Mouse (Mus musculus): ENCODE measurements around the gene Gm20388. TPM values are rescaled to one million over a fixed set of nuclear protein-coding genes. Genes with fewer than 3 reads are reported as not detected.
A peak's percentile ranks its signal among the peaks of the same experiment; 100 is the strongest.

The Gm20388 gene
- polyA plus RNA-seq, 1 experiment from 2014 or later, result not detected

GRCm38 (mm10) chr8:120228781-120229573 lies 318.3 kb downstream of the Gm20388 start:
- H3K9ac ChIP-seq (ENCODE audit: low read length), result peak overlapping the region; percentile 75
- peaks cover 61% of the 10 kb centered on the region for H3K4me1 ChIP-seq (replicated peaks; ENCODE audit: control insufficient read depth, insufficient read depth, low read length)
- ATAC-seq (ENCODE audit: low read depth), result peak; percentile 13; the same call in 1 of the 2 replicates

GRCm38 (mm10) chr8:120229574-120229916 lies 318.9 kb downstream of the Gm20388 start:
- H3K4me3 ChIP-seq (ENCODE audit: low read length), result peak overlapping the region; percentile 68
- 0% methylated on average over 22 of the region's 22 CpGs for WGBS
- no peaks in the 10 kb centered on the region for H3K36me3 ChIP-seq (ENCODE audit: control insufficient read depth, insufficient read depth, low read length)
- peaks cover 66% of the 10 kb centered on the region for H3K4me1 ChIP-seq (replicated peaks; ENCODE audit: control insufficient read depth, insufficient read depth, low read length)
- peak overlapping the region; percentile 75 for H3K9ac ChIP-seq (ENCODE audit: low read length)
- peak overlapping the region; percentile 97 for H3K4me2 ChIP-seq (ENCODE audit: low read depth, low read length)
- no peak overlapping the region for H3K27ac ChIP-seq (ENCODE audit: low read length)
- no peaks in the 10 kb centered on the region for H3K9me3 ChIP-seq (ENCODE audit: control insufficient read depth, low read length)
- peak; percentile 19 for ATAC-seq (ENCODE audit: low read depth)
- peaks cover 12% of the 10 kb centered on the region for H3K27me3 ChIP-seq (ENCODE audit: control insufficient read depth, insufficient read depth, low read depth, low read length)

More at GRCm38 (mm10) chr8:120228781-120229573, 318.3 kb downstream of the Gm20388 start:
- under 1% methylated on average over 104 of the region's 125 CpGs for whole genome bisulfite sequencing
- peak overlapping the region; percentile 97 for H3K4me2 ChIP-seq (ENCODE audit: low read depth, low read length)
- H3K4me3 ChIP-seq (ENCODE audit: low read length), result peak overlapping the region; percentile 68
- H3K36me3 ChIP-seq (ENCODE audit: control insufficient read depth, insufficient read depth, low read length), result no peaks in the 10 kb centered on the region
- no peak overlapping the region; the same call in 1 of the 2 replicates for H3K27ac ChIP-seq (ENCODE audit: low read length)
- H3K27me3 ChIP-seq (ENCODE audit: control insufficient read depth, insufficient read depth, low read depth, low read length), result peaks cover 12% of the 10 kb centered on the region
- no peaks in the 10 kb centered on the region for H3K9me3 ChIP-seq (ENCODE audit: control insufficient read depth, low read length)

GRCm38 (mm10) chr8:120230081-120230480 lies 319.4 kb downstream of the Gm20388 start:
- 9% methylated on average over 22 of the region's 22 CpGs for WGBS
- Histone ChIP-seq H3K4me2 (ENCODE audit: low read depth, low read length) (peak overlapping the region; percentile 97), H3K9me3 (ENCODE audit: control insufficient read depth, low read length) (no peaks in the 10 kb centered on the region), H3K9ac (ENCODE audit: low read length) (peak overlapping the region; percentile 75), H3K36me3 (ENCODE audit: control insufficient read depth, insufficient read depth, low read length) (peaks cover 2% of the 10 kb centered on the region; the same call in 1 of the 2 replicates), H3K4me3 (ENCODE audit: low read length) (peak overlapping the region; percentile 68), H3K27ac (ENCODE audit: low read length) (no peak overlapping the region), H3K4me1 (replicated peaks; ENCODE audit: control insufficient read depth, insufficient read depth, low read length) (peaks cover 71% of the 10 kb centered on the region), H3K27me3 (ENCODE audit: control insufficient read depth, insufficient read depth, low read depth, low read length) (peaks cover 12% of the 10 kb centered on the region)
- ATAC-seq (ENCODE audit: low read depth), result no peak

- H3K4me3 ChIP-seq (ENCODE audit: low read length), result peak overlapping the region; percentile 68
Observed at GRCm38 (mm10) chr8:120230715-120231614, 320.3 kb downstream of the Gm20388 start.

GRCm38 (mm10) chr8:120231870-120232269 lies 321.2 kb downstream of the Gm20388 start:
- Histone ChIP-seq H3K9ac (ENCODE audit: low read length) (peak overlapping the region; percentile 28; the same call in 1 of the 2 replicates), H3K4me2 (ENCODE audit: low read depth, low read length) (peak overlapping the region; percentile 97), H3K27me3 (ENCODE audit: control insufficient read depth, insufficient read depth, low read depth, low read length) (peaks cover 12% of the 10 kb centered on the region), H3K36me3 (ENCODE audit: control insufficient read depth, insufficient read depth, low read length) (peaks cover 4% of the 10 kb centered on the region), H3K27ac (ENCODE audit: low read length) (no peak overlapping the region), H3K4me3 (ENCODE audit: low read length) (peak overlapping the region; percentile 68), H3K4me1 (replicated peaks; ENCODE audit: control insufficient read depth, insufficient read depth, low read length) (peaks cover 68% of the 10 kb centered on the region), H3K9me3 (ENCODE audit: control insufficient read depth, low read length) (no peaks in the 10 kb centered on the region)
- ATAC-seq (ENCODE audit: low read depth), result no peak
- 57% methylated on average over 3 of the region's 3 CpGs for WGBS

More at GRCm38 (mm10) chr8:120230715-120231614, 320.3 kb downstream of the Gm20388 start:
- 35% methylated on average over 18 of the region's 18 CpGs for WGBS
- Histone ChIP-seq H3K4me1 (replicated peaks; ENCODE audit: control insufficient read depth, insufficient read depth, low read length) (peaks cover 71% of the 10 kb centered on the region), H3K9me3 (ENCODE audit: control insufficient read depth, low read length) (no peaks in the 10 kb centered on the region), H3K36me3 (ENCODE audit: control insufficient read depth, insufficient read depth, low read length) (peaks cover 4% of the 10 kb centered on the region), H3K9ac (ENCODE audit: low read length) (peak overlapping the region; percentile 75), H3K27ac (ENCODE audit: low read length) (no peak overlapping the region), H3K4me2 (ENCODE audit: low read depth, low read length) (peak overlapping the region; percentile 97), H3K27me3 (ENCODE audit: control insufficient read depth, insufficient read depth, low read depth, low read length) (peaks cover 12% of the 10 kb centered on the region)
- ATAC-seq (ENCODE audit: low read depth), result no peak

- no peak for ATAC-seq (ENCODE audit: low read depth)
- H3K4me2 ChIP-seq (ENCODE audit: low read depth, low read length), result peak overlapping the region; percentile 97
- peak overlapping the region; percentile 47 for H3K9ac ChIP-seq (ENCODE audit: low read length)
- H3K4me3 ChIP-seq (ENCODE audit: low read length), result peak overlapping the region; percentile 68
- H3K9me3 ChIP-seq (ENCODE audit: control insufficient read depth, low read length), result no peaks in the 10 kb centered on the region
- WGBS, result 48% methylated on average over 4 of the region's 4 CpGs
- H3K27ac ChIP-seq (ENCODE audit: low read length), result no peak overlapping the region
- peaks cover 4% of the 10 kb centered on the region for H3K36me3 ChIP-seq (ENCODE audit: control insufficient read depth, insufficient read depth, low read length)
- peaks cover 9% of the 10 kb centered on the region for H3K27me3 ChIP-seq (ENCODE audit: control insufficient read depth, insufficient read depth, low read depth, low read length)
- H3K4me1 ChIP-seq (replicated peaks; ENCODE audit: control insufficient read depth, insufficient read depth, low read length), result peaks cover 63% of the 10 kb centered on the region
Observed at GRCm38 (mm10) chr8:120232398-120232797, 321.8 kb downstream of the Gm20388 start.

GRCm38 (mm10) chr8:120232913-120233312 lies 322.3 kb downstream of the Gm20388 start:
- Histone ChIP-seq H3K27ac (ENCODE audit: low read length) (no peak overlapping the region), H3K27me3 (ENCODE audit: control insufficient read depth, insufficient read depth, low read depth, low read length) (peaks cover 7% of the 10 kb centered on the region), H3K4me2 (ENCODE audit: low read depth, low read length) (peak overlapping the region; percentile 97), H3K9ac (ENCODE audit: low read length) (peak overlapping the region; percentile 47), H3K4me3 (ENCODE audit: low read length) (peak overlapping the region; percentile 68), H3K4me1 (replicated peaks; ENCODE audit: control insufficient read depth, insufficient read depth, low read length) (peaks cover 58% of the 10 kb centered on the region), H3K9me3 (ENCODE audit: control insufficient read depth, low read length) (no peaks in the 10 kb centered on the region), H3K36me3 (ENCODE audit: control insufficient read depth, insufficient read depth, low read length) (peaks cover 4% of the 10 kb centered on the region)
- ATAC-seq (ENCODE audit: low read depth), result no peak
- 28% methylated on average over 13 of the region's 13 CpGs for WGBS

- WGBS, result 50% methylated on average over 12 of the region's 12 CpGs
- Histone ChIP-seq H3K4me3 (ENCODE audit: low read length) (no peak overlapping the region), H3K4me2 (ENCODE audit: low read depth, low read length) (0 out of 2 replicates have a peak overlapping the region, but pooled peaks have one; percentile 0), H3K36me3 (ENCODE audit: control insufficient read depth, insufficient read depth, low read length) (peaks cover 4% of the 10 kb centered on the region), H3K27ac (ENCODE audit: low read length) (no peak overlapping the region), H3K9me3 (ENCODE audit: control insufficient read depth, low read length) (no peaks in the 10 kb centered on the region), H3K9ac (ENCODE audit: low read length) (peak overlapping the region; percentile 2; the same call in 1 of the 2 replicates), H3K4me1 (replicated peaks; ENCODE audit: control insufficient read depth, insufficient read depth, low read length) (peaks cover 53% of the 10 kb centered on the region), H3K27me3 (ENCODE audit: control insufficient read depth, insufficient read depth, low read depth, low read length) (0 out of 2 replicates have a peak, but pooled peaks cover 4% of the 10 kb centered on the region)
- no peak for ATAC-seq (ENCODE audit: low read depth)
Observed at GRCm38 (mm10) chr8:120234457-120234856, 323.8 kb downstream of the Gm20388 start.
